Mouse (Mus musculus) spleen, embryonic (tissue): ENCODE results near the gene Sun1.

Source experiments
- CTCF ChIA-PET: fragments of 350-600 bp; sonication (Branson Sonifier 250); formaldehyde crosslinking; loops from one replicate; lab custom pipeline; 2022; lab: Charles Lee

The Sun1 gene

GRCm38 (mm10) chr5:139206525-139206924 lies 6.1 kb downstream of the Sun1 start:
- CTCF ChIA-PET, result no interaction called here

GRCm38 (mm10) chr5:139208183-139208582 lies 7.7 kb downstream of the Sun1 start:
- CTCF ChIA-PET, result no interaction called here

- CTCF ChIA-PET, result no interaction called here
Measured at GRCm38 (mm10) chr5:139208871-139209684, 8.6 kb downstream of the Sun1 start.

- CTCF ChIA-PET, result no interaction called here
Measured at GRCm38 (mm10) chr5:139209685-139210026, 9.2 kb downstream of the Sun1 start.

- CTCF ChIA-PET, result no interaction called here
Measured at GRCm38 (mm10) chr5:139211737-139212385, 11.4 kb downstream of the Sun1 start.

GRCm38 (mm10) chr5:139214298-139214697 lies 13.9 kb downstream of the Sun1 start:
- CTCF ChIA-PET, result no interaction called here

- CTCF ChIA-PET, result no interaction called here
Measured at GRCm38 (mm10) chr5:139215184-139215583, 14.7 kb downstream of the Sun1 start.

GRCm38 (mm10) chr5:139216121-139216520 lies 15.7 kb downstream of the Sun1 start:
- CTCF ChIA-PET, result no interaction called here

GRCm38 (mm10) chr5:139216774-139217173 lies 16.3 kb downstream of the Sun1 start:
- CTCF ChIA-PET, result no interaction called here

GRCm38 (mm10) chr5:139220006-139220515 lies 19.6 kb downstream of the Sun1 start:
- CTCF ChIA-PET, result no interaction called here

- CTCF ChIA-PET, result no interaction called here
Measured at GRCm38 (mm10) chr5:139220610-139221009, 20.2 kb downstream of the Sun1 start.

- CTCF ChIA-PET, result no interaction called here
Measured at GRCm38 (mm10) chr5:139223331-139223730, 22.9 kb downstream of the Sun1 start.

- CTCF ChIA-PET, result no interaction called here
Measured at GRCm38 (mm10) chr5:139227236-139227635, 26.8 kb downstream of the Sun1 start.

- CTCF ChIA-PET, result no interaction called here
Measured at GRCm38 (mm10) chr5:139227645-139228044, 27.2 kb downstream of the Sun1 start.

- CTCF ChIA-PET, result no interaction called here
Measured at GRCm38 (mm10) chr5:139228318-139228717, 27.9 kb downstream of the Sun1 start.

- CTCF ChIA-PET, result no interaction called here
Measured at GRCm38 (mm10) chr5:139229716-139230115, 29.3 kb downstream of the Sun1 start.

GRCm38 (mm10) chr5:139232083-139232482 lies 31.6 kb downstream of the Sun1 start:
- CTCF ChIA-PET, result no interaction called here

GRCm38 (mm10) chr5:139234423-139234822 lies 34.0 kb downstream of the Sun1 start:
- CTCF ChIA-PET, result no interaction called here

GRCm38 (mm10) chr5:139237436-139237835 lies 37.0 kb downstream of the Sun1 start:
- CTCF ChIA-PET, result no interaction called here

GRCm38 (mm10) chr5:139241022-139241761 lies 40.8 kb downstream of the Sun1 start:
- CTCF ChIA-PET, result no interaction called here

- CTCF ChIA-PET, result no interaction called here
Measured at GRCm38 (mm10) chr5:139243384-139243783, 42.9 kb downstream of the Sun1 start.

GRCm38 (mm10) chr5:139247767-139248166 lies 47.3 kb downstream of the Sun1 start:
- CTCF ChIA-PET, result no interaction called here
